Mouse (Mus musculus) spleen, postnatal 4 days (tissue): ENCODE results near the gene Stim2.

Experiments
- DNase-seq, 2 experiments: peaks; one replicate each; pipeline ENCODE4 v3.0.0; 2022; ENCODE audit warnings: low spot score in 2 of 2

Gene Stim2

DNA sequence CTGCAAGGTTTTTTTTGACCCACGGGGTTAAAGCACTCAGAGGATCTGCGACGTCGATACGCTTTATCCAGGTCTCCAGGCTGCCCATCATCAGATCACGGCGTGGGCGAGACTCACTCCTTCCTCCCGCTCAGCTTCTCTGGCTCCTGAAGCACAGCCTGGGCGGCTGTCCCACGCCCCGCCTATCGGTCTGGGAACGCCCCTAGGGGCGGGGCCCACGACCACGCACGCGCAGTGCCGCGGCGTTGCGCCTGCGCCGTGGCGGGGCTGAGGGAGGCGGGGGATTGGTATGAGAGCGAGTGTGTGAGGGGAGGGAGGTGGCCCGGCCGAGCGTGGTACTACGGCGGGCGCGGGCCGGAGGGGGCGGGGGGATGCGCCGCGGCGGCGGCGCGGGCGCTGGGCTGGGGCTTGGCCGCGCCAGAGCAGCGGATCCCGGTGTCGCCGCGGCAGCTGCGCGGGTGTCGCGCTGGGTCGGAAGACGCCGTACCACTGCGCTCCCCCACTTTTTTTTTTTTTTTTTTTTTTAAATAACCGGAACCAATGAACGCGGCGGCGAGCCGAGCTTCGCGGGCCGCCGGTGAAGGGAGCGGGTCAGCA lies at the start of gene Stim2:
Gene Stim2, plus strand, starts transcription at position 354 of the 597 bp plus-strand sequence.
- peak; percentile 93 to 97 for DNase-seq

DNA sequence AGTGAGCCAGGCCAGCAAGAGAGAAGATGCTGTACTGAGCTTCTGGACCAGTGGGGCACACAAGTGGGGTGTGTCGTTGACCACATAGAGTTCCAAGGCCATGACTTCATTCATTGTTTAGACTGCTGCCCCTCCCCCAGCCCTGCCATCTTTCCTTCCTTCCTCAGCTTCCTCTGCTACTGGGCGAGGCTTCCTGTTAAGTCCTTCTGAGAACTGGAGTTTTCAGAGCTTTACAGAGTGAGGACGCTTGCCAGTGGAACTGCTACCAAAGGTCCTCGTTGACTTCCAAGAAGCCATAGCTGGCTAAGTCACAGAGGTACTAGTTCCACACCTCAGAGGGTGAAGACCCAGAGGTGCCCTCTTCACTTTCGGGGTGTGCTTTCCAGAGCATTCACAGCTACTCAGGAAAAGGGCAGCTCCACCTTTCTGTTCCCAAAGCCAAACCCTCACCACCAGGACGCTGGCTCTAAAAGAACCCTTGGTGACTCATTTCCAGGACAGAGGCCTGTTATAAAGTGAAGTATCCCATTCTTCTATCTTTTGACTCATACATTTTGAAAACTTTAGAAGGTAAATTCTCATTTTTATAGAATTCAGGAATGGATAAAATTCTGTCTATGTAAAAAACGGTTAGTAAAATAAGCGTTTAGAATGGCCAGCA lies 49.6 kb upstream of the Stim2 start:
- DNase-seq = no peak

DNA sequence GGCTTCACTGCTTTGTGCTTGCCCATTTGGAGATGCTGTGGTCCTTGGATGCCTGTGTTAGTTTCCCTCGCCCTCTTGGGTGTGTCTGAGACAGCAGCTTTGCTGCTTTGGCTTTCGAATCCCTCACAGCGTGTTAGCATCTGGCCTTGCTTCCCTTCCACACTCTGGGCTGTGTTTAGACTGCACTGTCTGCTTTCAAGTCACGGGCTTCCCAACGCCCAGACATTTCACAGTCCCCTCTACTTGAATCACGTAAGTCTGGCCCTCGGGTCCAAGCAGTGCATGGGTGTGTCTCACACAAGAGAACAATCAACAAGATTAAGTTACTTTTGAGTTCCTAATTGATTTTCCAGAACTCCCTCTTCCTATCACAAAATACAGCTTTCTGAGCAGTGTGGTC lies 48.1 kb upstream of the Stim2 start:
- DNase-seq = no peak

DNA sequence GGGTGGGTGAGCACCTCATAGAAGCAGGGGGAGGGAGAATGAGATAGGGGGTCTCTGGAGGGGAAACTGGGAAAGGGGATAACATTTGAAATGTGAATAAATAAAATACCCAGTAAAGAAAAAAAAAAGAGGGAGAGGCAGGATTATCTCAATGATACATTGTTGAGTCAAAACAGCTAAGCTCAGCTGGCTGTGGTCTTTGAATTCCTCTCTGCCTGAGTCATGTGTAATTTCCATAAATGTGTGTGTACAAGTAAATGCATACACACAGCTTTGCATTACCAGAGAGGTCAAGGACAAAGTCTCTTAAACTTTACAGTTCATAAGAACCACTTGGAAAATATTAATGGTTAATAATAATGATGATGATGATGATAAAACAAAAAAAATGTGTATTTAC lies 45.1 kb upstream of the Stim2 start:
- DNase-seq = no peak

DNA sequence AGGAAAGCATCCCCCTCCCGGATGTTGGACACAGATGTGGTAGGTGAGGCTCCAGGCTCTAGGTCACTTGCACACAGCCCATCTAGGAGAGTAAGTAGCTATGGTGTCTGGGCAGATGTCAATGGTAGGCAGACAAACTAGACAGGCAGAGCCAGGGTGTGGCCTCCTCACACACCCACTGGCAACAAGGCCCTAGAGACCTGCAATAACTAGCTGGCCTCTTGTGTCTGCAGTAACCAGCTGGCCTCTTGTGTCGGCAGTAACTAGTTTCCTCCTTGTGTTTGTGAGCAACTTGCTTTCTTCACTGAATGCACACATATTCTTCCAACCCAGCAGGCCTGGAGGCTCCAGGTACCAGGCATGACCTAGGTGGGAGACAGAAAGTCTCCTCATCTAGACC lies 44.5 kb upstream of the Stim2 start:
- no peak for DNase-seq

DNA sequence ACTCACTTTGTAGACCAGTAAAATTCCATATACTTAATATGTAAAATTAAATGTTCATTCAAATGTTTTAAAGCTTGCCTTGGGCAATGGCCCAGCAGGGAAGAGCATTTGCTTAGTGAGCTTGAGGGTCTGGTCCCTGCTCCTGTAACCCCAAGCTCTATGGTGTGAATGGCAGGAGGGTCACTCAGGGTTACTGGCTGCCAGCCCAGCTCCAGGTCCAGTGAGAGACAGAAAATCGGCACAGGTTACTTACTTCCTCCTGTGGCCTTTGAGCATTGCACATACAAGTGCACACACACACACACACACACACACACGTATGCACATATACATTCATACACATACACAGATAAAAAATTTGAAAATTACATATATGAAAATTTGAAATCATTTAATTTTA lies 42.3 kb upstream of the Stim2 start:
- no peak for DNase-seq

DNA sequence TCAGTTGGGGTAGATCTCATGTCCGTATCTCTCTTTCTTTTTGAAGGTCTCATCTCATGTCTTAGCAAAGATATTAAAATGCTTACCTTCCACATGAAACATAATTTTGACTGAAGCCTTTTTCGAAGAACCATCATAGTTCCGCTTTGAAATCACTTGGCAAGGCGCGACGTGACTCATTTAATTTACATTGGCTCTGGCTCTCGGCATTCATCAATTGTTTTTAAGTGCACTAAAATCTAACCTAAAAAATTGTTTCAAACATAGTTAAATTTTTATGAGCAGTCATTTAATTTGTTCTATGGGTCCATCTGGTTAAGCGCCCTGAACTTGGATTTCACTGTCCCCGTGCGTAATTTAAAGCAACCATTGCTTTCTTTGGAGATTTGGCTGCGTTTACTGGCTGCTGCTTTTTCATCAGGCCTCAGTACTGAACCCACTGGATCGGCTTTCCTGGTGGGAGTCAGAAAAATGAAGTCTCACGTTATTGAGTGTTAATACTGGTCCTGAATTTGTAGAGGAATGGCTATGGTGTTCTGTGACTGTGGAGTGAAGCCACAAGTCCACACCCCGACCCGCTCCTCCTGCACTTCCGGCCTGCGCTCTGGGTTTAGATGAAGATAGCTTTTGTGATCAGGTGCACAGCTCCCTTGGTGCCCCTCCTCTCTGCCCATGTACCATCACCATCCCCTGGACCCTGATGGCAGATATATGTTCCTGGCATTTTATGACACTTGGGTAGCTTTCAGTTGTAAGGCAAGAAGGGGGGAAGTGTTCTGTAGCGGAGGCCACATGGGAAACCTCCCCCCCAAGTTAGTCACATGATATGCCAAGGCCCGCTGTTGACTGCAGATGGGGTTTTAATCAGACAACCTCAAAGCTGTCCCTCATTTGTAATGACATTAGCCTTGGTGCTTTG lies 41.6 kb upstream of the Stim2 start:
- no peak for DNase-seq

DNA sequence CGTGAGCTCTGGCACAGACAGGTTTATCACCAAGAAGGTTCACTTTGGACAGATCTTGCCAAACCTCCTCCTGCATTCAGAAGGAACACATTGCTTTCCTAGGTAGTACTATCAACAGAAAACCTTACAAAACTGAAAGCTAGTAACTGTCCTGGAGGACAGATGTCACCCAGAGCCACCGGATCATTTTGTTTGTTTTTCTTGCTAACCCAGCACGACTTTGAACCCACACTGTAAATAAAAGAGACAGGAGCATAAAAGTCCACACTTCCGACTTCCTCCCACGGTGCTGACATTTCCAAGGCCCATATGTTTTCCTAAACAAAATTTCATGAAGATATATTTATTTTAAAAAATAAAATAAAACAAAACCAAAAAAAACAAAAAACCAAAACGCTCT lies 41.0 kb upstream of the Stim2 start:
- no peak for DNase-seq

DNA sequence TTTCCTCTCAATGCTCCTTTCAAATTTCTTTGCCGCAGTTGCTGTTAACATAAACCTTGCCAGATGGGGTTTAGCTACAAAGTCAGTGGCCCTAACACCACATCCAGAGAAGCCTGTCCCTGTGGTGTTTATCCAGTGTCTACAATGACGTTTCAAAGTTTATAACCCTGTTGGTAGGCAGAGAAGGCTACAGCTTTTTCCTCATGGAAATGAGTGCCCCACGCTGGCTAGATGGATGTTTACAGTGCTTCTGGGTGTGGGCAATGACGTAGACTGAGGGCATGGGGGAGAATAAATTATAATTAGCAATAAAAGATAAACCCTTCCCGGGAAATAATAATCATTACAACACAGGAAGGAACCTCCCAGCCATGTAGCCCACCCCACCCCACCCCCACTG lies 37.1 kb upstream of the Stim2 start:
- DNase-seq = no peak

DNA sequence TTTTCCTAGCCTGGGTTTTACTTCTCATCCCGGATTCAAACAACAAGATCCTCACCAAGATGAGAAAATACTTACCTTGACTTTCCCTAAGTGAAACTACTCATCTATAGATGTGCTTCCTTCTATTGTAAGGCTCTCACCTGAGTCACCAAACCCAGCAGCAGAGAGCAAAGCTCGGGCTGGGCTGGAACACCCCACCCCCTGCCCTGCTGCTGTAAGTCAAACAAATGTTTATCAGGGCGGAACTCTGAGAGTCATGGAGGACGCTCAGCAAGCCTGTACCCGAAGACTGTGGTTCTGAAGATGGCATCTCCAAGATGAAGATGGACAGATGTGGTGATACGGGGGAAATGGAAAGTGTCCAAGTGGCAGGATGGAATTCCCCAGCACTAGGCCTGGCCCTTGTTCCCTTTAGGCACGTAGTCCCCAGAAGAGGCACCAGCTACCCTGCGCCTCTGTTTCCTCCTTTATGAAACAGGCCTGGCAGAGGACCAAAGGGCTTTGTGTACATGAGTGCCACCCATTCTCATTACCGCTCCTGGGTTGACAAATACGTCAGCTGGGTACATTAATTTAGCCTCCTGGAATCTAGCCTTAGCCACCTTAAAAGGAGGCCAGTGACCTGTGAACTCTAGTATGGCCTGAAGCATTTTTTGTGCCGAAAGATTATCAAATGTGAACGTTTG lies 36.3 kb upstream of the Stim2 start:
- no peak for DNase-seq

DNA sequence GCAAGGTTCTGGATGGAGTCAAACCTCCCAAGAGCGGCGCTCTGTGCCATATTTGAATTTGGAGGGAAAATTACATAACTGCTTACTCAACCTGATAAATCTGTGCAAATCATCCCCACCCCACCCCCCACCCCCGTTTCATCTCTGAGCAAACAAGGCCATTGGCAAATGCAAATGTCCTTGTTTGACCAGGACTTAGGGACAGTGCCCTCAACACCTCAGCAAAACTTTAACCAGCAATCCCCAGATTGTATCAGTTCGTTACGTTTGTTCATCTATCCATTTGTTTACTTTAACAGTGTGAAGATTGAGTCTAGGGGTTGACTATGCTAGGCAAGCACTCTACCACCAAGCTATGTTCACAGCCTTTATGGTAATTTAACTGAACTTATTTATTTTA lies 32.6 kb upstream of the Stim2 start:
- DNase-seq = no peak

DNA sequence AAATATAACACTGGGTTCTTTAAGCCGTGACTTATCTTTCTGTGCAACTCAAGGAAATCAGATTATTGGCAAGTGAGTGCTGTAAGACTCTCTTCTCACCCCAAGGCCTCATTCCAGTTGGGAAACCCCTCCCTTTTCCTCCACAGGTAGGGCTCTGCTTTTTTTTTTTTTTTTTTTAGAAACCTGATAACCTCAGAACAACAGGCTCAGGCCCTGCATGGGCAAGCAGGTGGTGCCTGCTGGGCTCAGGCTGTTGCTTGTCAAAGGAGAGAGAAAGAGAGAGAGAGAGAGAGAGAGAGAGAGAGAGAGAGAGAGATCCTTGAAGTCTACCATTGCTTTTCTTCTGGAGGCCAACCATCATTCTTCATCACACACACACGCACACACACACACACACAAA lies 30.7 kb upstream of the Stim2 start:
- DNase-seq = no peak

DNA sequence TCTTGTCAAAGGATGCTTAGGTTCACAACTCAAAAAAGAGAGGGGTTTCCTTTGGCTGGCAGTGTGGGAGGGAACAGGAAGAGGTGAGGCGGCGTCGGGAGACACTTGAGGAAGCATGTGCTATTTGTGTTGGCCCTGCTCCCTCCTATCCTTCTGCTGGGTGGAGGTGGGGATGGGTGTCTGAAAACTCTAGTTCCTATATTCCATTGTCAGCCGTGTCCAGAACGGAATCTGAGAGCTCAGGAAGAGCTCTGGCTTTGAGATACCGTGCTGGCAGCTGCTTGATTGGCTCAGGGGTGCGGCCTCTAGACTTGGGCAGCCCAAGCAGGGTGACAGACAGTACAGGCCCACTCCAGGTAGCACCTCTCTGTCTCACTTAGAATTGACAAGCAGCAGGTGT lies 28.1 kb upstream of the Stim2 start:
- no peak for DNase-seq

DNA sequence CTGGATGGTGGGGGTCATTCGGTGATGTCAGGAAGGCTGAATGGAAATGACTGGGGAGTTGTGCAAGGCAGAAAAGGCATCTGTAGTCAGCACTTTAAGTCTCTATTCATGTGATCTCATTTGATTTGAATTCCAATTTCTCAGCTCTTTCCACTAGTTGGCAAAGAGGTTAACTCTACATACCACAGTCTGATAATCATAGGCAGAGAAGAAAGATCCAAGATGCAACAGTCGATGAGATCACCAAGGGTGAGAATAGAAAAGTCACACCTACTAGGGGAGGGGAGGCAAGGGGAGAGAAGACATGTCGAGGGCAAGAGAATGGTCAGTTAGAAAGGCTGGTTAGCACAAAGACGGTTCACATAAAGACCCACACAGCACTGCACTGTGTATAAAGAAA lies 27.1 kb upstream of the Stim2 start:
- no peak for DNase-seq

DNA sequence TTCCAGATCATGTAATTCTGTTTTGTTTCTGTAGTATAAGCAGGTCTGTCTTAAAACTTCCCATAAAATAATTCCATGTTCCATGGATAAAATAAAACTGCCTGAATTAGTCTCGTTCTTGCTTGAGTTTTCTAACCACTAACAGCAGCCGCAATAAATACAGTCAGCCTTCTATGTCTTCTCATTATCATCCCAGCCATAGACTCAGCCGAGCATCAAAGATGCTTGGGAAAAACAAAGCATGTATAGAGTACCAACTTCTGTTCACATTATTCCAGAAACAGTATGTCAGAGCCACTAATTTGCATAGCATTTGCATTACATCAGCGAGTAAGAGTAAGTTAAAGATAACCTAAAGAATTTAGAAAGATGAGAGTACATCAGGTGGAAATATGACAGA lies 25.4 kb upstream of the Stim2 start:
- no peak for DNase-seq

DNA sequence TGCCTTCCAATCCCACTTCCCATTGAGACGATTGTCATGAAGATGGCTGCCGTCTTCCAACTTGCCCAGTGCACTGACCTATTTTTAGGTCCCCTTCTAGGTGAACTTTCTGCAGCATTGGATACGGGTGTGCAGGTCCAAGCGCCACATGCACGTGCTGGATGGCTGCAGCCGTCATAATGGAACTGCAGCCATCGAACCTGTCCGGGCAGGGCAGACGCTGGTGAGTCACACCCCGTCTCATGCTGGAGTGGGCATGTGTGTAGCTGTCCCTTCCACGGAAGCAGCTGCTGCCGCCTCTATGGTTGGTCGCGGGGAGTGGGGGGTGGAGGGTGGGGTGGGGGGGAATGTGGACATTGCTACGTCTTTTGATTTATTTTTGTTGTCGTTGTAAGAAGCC lies 21.8 kb upstream of the Stim2 start:
- DNase-seq = no peak

DNA sequence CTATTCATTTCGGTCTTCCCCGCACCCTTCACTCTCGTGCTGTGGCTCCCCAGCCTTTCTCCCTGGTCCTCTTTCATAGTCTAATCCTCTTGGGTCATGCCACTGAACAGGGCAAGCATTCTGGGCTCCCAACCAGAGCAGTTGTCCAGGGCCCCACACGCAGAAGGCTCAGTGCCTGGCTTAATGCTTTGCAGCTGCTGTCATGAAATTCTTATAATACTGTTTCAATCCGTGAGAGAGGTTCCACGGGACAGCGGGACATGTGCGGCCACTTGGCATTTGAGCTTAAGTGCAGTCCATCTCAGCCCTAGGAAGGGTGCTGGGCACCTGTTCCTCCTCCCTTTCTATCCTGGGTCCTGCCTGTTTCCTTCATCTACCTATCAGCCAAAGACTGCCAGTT lies 21.2 kb upstream of the Stim2 start:
- DNase-seq = no peak

DNA sequence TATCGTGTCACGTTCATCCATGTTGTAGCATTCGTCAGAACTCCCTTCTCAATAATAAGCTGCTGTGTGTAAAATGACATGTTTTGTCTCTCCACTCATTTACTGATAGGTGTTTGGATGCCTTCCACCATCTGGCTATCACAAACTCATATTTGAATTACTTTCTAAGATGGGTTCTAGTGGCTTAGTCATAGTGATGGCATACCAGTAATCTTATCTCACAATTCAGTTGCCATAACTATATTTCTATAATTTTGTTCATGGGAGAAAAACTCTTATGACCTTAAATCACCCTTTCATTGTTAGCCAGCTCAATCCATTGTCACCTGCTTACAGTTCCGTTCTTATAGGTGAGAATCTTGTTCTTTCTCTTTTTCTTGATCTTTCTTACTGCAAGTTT lies 14.9 kb upstream of the Stim2 start:
- DNase-seq = no peak

DNA sequence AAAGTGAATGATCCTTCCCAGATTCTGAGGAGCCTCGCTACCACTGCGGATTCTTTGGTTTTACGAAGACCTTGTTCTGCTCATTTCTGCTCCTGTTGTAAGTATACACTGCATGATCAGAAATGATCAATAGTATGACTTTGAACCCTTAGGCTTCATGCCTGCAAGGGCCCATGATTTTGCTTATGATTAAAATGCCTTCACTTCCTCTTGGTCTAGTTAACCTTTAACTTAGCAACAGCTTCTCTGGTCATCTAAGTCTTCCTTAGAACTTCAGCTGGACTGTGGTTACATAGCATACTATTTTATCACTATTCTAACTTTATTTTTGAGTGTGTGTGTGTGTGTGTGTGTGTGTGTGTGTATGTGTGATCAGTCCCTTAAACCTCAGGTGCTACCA lies 12.7 kb upstream of the Stim2 start:
- DNase-seq = no peak

DNA sequence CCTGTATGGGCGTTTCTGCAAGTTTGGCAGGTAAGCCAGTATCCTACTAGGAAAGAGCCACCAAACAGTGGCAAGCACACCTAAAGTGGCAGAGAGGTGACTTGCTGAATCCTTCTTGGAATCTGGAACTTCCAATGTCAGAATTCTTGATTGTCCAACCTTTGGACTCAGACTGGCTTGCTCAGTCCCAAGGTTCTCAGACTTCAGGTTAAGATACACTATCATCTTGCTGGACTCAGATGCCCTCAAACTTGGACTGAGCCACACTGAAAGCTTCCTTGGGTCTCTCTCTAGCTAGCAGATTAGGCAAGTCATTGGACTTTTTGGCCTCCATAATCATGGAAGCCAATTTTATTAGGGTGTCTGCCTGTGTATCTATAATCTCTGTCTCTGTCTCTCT lies 10.8 kb upstream of the Stim2 start:
- no peak for DNase-seq

DNA sequence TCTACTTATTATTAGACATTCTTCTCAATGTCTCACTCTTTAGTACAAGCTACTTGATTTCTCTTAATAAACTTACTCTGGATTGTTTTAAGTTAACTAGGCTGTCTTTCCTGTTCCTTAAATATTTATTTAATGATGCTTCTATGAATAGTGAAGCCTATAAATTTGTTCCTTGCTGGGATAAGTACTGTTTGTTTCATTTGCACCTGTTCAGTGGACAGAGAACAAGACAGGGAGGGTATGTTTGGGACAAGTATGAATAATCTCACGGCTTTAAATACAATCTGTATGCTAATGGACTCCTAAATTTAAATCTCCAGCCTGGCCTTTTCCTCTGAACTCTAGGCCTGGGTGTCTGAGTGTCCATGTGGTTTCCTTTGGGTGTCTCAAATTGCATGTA lies 10.2 kb upstream of the Stim2 start:
- DNase-seq = no peak

DNA sequence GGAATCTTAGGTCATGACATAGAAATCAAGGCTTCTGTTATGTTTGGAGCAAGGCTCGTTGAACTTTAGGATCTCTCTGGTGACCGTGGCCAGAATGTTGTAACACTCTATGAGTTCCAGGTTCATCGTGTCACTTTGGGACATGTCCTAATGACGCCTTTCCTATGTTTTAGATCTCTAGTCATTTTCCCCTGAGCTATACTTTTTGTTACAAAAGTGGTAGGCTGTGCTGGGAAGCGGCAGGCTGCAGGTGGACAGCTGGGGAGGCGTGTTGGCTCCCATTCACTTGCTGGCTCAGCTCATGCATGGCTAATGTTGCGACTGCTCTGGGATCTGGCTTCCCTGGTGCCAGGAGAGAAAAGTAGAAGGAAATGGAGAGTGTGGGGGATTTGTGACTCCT lies 5.7 kb upstream of the Stim2 start:
- no peak for DNase-seq

DNA sequence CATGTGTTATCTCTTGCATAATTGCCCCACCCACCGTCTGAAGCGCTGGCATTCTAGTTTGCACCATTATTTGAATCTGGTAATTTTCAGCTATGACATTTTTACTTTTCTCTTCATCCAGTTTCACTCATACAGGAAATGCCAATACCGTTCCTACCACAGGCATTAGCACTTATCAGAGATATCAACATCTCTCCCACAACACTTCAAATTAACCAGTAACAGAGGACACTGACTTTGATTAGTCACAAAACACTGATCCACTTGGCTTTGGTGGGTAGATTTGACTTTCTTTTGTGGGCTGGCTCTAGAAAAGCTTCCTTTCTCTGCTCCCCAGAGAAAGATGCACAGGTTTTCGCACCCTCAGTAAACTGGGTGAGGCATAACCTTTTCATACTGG lies 3.7 kb upstream of the Stim2 start:
- DNase-seq = no peak
